Mouse (Mus musculus) induced T-regulatory cell, adult 2 months (primary cell): ENCODE data around the gene Ncam1.

Experiments used
- DNase-seq: peaks from one replicate; pipeline ENCODE4 v3.0.0-alpha.2; 2012; ENCODE audit warnings: low read depth

Gene Ncam1

DNA sequence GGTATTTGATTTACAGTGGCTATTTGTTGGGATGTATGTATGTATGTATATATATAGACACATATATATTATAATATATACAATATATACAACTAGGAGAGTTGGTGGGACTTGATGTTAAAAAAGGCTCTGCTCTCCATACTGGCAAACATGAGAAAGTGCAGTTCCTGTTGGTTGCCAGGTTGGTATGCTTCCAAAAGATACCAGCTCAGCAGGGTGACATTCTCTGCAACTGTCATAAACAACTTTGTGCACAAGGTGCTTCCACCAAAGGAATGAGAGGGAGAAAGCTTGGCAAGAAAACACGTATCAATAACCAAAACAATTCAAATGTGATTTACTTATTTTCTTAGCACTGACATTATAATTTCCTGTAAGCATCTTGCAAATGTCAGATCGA, 232.9 kb downstream of the Ncam1 start:
- no peak for DNase-seq

DNA sequence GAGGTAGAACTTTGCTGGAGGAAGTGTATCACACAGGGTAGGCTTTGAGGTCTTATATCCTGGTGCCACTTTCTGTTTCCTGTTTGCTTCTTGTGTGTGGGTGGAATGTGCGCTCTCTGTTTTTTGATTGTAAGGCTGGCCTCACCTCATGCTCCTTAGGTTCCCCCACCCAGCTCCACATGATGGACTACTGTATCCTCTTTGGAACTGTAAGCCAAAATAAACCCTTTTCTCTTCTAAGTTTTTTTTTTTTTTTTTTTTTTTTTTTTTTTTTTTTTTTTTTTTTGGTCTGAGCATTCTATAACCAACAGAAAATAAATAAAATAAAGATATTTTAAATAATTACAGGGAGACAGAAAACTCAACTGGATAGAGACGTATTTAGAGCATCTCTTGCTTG, 239.8 kb downstream of the Ncam1 start:
- DNase-seq, result no peak

DNA sequence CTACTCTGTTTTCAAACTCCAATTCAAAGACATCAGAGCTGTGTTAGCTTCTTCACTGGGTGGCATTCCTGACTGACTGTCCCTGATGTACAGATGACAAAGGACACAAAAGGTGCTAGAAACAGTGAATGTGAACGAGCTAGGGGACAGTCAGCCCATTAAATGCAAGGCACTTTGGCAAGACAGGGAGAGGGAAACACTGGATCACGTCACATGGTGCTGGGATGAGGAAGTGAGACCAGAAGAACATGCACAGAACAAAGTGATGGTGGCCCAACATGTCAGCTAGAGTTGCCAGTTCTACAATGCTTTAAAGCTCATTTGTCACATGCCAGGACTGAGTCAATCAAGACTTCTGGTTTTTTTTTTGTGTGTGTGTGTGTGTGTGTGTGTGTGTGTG, 247.4 kb downstream of the Ncam1 start:
- no peak for DNase-seq

DNA sequence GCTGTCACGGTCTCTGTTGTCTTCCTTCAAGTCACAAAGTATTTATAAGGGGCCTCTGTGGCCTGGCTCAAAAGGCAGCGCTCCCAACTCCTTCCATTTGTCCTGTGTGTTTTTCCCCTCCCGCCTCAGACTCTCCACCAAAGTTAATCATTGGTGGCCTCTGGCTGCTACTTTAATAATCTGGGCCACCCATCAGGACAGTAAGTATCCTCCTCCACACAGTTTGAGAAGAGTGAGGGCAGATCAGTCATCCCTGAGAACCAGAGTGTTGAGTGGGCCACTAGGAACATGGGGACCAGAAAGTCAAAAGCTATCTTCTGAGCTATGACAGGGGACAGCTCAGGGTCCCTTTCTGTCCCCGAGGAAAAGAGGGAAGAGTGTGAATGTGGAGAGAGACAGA, 256.1 kb downstream of the Ncam1 start:
- DNase-seq, result no peak

DNA sequence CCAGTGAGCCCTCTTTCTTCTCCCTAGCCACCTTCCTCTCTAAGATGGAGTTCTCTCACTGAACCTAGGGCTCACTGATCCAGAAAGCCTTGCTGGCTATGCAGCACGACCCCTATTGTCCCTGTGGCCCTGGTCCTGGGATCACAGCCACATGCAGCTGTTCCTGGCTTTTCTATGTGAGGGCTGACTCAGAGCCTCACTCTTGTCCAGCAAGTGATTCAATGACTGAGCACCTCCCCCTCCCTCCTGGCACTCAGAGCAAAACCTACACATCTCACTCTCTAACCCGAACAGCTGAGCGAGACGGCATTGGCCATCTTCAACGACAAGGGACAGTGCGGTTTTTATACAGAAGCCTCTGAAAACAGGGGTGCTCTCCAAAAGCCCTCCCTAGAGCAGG, 260.9 kb downstream of the Ncam1 start:
- no peak for DNase-seq

DNA sequence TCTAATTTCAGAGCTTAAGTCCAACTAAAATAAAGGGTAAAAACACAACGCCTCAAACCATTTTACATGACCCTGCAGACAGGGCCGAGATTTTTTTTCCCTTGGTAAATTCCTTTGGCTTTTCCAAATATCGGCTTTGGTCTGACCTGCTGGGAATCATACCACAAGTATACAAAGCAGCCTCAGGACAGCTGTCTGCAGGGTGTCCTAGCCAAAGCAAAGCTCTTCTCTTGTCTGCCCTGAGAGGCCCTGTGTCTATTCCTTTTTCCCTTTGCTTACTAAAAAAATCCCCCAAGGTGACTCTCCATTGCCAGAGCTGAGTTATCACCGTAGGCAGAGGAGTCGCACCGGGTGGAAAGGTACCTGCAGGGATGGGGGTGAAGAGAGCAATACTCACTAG, 262.1 kb downstream of the Ncam1 start:
- no peak for DNase-seq

DNA sequence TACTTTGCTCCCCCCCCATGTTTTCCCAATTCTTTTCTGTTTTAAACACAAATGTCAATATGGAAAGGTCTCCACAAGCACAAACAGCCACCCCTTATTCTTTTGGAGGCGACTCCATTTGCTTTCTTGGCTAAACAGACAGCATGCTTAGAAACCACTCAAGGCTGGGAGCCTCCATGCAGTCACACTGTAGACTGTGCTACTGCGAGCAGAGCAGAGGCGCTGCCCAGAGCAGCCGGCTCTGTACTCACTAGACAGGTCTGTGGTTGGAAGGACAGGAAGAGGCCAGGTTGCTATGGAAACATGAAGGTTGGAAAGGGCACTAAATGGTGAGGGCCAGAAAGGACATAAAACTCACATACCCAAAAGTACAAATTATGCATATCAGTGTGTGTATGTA, 263.8 kb downstream of the Ncam1 start:
- no peak for DNase-seq

DNA sequence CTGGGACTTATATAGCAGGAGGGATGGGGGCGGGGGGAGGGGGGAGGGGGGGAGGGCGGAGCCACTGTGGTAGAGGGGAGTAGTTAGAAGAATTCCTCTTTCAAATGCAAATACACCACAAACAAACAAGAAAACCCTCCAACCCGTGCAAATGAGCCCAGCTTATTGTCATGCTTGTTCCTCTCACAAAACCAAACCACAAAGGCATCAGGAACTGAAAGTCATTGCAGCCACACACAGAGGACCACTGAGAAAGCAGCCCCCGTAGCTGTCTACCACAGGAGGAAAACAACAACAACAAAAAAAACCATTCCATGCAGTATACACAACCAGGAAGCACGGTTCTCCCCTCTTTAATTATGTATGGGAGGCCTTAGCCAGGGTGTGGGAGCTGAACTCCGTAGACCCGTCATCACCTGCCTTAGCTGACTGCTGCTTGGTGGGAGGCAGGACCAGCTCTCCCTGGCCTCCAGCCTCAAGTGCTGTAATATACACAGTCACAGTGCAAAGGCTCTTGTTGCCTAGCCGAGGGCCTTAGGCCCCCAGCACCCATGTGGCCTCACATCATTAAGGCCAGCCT, 264.7 kb downstream of the Ncam1 start:
- no peak for DNase-seq

DNA sequence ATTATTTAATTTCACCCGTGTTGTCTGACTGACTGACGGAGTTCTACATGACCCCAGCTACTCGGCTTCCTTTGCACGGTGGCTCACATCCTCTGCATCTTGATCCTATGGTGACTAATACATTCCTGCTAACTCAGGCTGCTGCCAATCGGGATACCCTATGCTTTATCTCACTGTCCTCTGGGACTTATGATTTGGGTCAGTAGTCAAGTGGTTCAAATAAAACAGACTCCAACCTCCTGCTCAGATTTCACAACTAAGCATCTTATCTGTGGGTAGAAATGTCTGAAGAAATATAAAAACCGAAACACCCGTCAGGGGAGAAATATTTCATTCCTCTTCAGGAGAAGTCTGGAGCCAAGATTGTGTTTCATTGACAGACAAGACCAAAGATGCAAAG, 265.3 kb downstream of the Ncam1 start:
- no peak for DNase-seq

DNA sequence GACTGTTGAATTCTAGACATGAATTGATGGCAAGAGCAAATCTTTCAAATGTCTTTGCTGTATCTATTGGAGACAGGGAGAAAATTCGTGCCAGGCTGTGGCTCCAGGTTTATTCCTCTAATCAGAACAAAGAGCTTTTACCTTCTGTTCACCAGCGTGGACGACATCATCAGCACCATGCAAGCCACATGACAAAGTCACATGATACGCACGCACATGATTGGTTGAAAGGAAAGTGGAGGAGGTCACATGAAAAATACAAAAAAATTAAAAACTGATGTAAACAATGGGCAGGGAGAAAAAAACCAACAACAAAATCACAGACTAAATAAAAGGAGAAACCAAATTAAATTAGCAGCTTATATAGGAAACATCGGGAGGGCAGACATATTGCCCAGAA, 266.9 kb downstream of the Ncam1 start:
- DNase-seq, result no peak

DNA sequence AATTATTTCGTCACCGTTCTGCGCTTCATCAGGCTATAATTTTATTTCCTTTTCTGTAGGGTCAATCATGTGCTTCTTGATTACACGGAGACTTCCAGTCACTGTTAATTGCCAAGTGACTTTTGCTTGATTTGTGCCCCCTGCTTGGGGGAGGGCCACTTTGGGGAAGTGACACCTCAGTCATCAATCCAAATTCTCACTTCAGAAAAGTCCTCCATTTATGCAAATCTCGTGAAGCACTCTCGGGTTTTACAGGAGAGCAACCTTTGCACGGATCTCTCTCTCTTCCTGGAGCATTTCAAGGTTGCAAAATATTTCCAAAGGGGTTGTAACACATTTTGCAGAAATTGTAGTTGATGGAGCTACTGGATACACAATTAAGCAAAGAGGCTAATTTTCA, 267.5 kb downstream of the Ncam1 start:
- no peak for DNase-seq

DNA sequence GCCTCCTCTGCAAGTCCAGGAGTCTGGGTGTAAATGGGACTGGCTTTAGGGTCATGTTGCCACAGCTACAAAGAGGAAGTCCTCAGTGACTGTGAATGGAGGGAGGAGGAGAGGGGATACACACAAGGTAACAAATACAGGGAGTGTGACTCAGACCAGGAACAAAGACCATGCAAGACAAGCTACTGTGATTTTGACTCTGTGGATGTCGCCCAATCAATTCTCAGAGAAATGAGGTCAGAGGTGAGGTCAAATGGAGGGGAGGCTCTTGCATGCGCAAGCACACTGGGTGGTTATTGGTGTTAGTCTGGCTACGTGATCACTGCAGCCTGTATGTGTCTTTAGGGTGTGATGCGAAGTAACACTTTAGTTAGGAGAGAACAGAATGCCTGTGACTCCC, 268.0 kb downstream of the Ncam1 start:
- no peak for DNase-seq

DNA sequence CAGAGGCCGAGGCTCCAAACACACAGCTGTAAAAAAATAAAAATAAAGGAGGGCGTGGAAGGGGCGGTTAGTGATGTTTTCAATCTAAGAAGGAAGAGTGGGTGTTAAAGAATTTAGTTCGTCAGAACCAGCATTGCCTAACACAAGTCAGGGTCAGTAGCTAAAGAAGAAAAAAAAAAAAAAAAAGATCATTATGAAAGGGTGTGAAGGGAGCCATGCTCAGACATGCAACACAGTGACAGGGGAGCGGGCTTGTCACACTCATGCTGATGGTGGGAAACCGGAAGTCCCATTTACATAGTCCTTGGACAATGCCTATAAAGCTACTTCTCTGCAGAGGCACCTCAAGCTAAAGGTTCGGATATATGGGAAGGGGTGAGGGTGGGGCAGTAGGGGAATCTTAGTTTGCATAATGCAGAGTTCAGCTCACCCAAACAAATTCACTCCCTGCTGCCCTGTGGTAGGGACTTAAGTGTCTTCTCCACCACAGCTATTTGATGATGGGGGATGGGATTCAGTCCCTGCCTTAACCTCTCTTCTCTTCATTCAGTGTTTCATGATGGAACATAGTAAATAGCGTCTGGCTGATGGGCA, 269.3 kb downstream of the Ncam1 start:
- DNase-seq, result no peak

DNA sequence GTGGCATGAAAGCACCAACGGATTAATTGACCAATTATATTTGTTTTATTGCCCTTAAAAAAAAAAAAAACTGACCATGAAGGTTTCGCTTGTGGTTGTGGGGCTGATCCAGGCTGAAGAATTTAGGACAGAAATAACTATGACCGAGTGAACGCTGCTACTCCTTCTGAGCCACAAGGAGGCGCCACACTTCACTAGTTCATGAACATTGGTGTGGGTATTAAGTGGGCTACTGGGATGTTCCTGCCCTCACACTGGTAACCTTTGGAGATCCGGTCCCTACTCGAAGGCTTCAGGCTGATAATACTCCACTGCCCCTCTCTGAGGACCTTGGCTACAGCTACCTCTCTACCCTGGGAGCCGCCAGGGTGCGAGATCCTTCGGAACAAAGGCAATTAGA, 269.8 kb downstream of the Ncam1 start:
- no peak for DNase-seq

DNA sequence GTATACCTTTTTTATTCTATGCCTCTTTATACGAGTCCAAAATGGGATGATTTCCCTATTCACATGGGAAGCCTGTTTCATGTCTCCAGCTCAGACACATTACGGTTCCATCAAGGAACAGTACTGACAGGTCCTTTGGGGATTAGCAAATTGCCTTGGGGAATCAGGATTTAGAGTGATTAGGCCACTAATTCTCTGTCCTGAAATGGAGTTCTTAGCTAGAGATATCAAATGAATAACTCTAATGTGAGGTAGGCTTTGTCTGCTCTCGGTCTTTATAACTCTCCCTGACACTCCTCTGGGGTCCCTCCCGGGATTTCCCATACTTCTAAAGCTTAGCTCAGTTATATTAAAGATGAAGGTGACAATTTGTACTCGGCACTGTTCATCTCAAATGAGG, 270.7 kb downstream of the Ncam1 start:
- DNase-seq, result no peak

DNA sequence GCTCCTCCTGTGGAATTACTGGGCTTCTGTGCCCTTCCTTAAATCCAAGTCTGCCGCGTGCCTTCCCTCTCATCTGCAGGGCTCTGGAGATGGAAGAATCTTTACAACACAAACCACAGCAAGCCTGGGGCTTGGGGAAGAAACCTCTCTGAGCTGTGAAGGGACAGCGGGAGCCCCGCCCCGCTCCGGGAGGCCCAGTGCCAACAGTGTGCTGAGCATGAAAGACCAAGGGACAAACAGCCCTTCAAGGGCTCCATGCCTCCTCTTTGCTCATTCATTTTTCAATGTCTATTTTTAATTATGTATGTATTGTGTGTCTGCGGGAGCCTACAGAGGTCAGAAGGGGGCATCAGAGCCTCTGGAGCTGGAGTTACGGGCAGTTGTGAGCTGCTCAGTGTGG, 271.4 kb downstream of the Ncam1 start:
- no peak for DNase-seq

DNA sequence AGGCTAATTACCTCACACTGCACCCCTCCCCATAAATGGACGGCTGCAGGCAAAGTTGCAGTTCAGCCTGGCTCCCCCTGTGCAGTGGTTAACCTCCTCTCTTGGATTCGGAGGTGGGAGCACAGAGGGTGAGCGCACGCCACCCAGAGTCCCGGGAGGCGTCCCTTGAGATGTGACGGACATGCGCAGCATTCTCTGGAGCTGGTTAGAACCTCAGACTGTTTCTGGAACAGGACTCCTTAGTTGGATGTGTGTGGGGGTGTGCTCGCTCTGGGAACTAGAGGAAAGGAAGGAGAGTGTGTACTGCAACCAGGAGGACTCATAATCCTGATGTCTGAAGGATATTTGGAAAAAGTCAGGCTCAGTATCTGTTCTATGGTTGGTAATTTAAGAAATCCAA, 274.0 kb downstream of the Ncam1 start:
- no peak for DNase-seq

DNA sequence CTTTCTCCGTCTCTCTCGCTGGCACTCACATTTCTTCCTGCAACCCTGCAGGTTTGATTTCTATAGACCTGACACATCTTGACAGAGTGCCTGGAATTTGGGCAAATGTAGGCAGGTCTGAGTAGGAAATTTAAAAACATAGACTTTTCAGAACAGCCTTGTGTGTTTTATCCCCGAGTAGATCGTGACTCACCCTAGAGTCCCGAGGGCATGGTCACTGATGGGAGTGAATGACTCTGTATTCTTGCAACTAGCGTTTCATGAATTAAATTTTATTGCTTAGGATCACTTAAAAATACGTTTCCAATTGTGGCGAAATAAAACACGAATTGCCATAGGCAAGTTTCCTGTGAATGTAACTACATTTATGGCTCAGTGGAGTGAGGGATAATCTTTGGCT, 274.8 kb downstream of the Ncam1 start:
- no peak for DNase-seq

DNA sequence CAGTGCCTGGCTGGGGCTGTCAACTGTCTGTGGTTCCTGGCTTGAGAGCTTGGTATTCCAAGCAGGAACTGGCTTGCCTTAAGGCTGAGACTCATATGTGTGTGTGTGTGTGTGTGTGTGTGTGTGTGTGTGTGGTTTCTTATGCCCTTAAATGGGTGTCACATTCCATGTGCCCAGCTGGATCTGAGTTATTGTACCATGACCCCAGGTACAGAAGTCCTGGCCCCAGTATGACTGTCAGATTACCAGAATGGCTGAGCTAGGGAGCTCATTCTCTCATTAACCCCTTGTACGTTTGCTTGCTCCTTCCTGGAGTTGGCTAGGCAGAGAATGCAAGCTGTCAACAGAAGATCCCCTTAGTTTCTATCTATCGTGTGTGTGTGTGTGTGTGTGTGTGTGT, 284.4 kb downstream of the Ncam1 start:
- DNase-seq, result no peak

DNA sequence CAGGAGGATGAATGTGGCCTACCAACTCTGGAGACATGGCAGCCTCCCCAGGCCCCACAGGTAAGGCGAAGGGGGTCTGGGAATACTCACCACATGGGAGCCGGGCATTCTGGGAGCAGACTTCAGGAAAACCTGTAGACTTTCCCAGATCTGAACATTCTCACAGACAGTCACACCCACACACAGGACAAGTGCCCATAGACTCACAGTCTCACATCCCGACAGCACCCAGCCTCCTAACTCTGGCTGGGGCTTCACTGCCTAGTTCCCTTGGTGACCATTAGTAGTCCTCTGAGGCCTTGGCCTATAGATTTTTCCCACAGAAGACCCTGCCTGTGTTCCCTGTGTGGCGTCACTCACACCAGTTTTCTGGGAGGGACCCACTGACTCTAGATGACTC, 288.1 kb downstream of the Ncam1 start:
- DNase-seq, result no peak

DNA sequence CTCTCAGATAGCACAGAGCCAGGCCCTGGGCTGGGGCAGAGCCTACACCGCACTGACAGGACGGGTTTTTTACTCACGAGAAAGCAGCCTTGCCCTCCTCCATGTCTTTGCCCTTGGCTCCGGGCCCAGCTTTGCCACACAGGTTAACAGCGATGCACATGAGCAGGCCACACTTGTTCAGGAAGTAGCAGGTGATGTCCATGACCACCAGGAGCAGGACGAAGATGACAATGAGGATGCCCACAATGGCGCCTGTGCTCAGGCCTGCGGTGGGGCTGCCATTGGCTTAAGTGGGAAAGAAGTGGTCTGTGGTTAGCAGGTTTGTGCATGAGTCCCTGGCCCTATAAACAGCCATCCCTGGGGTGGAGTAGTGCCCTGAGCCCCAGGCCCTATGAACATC, 289.1 kb downstream of the Ncam1 start:
- no peak for DNase-seq

DNA sequence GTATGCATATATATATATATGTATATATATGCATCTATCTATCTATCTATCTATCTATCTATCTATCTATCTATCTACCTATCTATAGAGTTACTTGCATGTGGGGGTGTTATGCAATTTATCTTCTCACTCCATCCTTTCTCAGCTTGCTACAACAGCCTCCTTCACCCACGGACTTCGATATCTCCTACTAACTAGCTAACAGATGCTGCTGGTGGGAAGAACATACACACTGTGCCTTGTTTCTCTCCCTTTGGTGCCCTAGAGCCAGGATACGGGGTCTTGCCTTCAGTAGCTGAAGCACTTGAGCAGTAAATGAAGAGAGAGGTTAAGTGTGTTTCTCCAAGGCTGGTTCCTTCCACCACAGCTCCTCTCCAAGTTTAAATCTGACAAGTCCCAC, 289.6 kb downstream of the Ncam1 start:
- DNase-seq, result no peak

DNA sequence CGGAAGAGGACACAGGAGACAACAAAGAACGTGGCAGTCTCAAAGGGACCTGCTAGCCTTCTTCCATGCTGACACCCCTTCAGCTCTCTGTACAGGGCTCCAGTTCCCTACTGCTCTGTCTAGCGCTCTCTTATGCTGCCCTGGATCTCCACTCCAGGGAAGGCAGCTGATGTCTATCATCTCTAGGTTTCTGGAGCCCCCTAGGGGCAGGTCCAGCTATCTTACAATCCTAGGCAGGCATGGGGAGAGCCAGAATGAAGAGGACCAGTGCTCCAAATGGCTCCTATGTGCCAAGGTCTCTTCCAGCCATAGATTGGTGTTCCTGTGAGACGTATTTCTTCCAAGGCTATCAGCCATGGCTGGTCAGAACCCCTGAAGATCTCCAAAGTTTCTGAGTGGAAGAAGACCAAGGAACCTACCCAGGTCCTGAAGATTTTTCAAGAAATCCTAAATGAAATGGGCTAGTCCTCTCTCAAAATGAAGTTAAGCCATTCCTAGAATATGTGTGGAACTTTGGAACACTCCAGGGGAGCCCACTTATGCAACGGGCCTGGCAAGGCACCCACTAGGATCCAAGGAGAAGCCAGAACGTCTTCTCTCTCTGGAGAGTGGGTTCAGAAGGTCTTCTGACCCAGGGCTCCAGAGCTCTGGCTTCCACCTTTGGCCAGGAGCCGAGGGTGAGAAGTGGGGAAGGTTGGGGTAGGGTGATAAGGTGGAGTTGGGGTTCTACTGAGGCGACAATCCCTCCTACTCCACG, 290.7 kb downstream of the Ncam1 start:
- no peak for DNase-seq

DNA sequence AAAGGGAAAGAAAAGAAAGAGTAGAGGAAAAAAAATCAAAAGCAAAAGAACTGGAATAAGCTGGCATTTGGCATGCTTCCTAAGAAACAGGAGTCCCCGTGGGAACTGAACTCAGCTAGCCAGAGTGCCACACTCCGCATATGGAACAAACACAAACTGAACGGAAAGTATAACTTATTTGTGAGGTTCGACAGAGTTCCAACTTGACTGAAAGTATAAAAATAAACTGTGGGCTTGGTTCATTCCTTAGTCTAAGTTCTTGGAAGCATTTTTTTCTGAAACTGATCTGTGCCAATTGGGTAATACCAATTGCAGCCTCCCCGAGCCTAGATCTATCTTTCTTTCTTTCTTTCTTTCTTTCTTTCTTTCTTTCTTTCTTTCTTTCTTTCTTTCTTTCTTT, 294.1 kb downstream of the Ncam1 start:
- DNase-seq, result no peak
